Mouse (Mus musculus) granulocyte monocyte progenitor cell, adult 5-6 weeks (primary cell): ENCODE results near the gene Parvg. TPM values are rescaled to one million over a fixed set of nuclear protein-coding genes. Genes with fewer than 3 reads are reported as not detected.

Source experiments
- ATAC-seq: replicated peaks from 2 replicates; pipeline ENCODE4 v1.8.0; 2016; ENCODE audit warnings: mild to moderate bottlenecking, moderate TSS enrichment, inconsistent platforms; ENCODE audit not compliant: poor library complexity, severe bottlenecking
- total RNA-seq, 2 experiments: library from RNA; stranded (forward) in 1 of 2; stranded (reverse) in 1 of 2; fragments of 200-712, 200-1000 nt in 1 of 2; fragments of >200 nt in 1 of 2; fragmentation: Nextera tagmentation in 1 of 2; gene quantifications; 2 replicates each; pipeline ENCODE4 v1.2.3; 2014 to 2017

Parvg gene
- total RNA-seq, 2 experiments from 2014 or later = 154 to 279 TPM

- ATAC-seq = no peak
These were observed 17.1 kb downstream of the Parvg start for GRCm38 (mm10) chr15:84340926-84341325.

- no peak for ATAC-seq
These were observed 24.9 kb downstream of the Parvg start for GRCm38 (mm10) chr15:84348769-84349168.

GRCm38 (mm10) chr15:84349915-84350738, 26.3 kb downstream of the Parvg start:
- peak; percentile 78 for ATAC-seq

- ATAC-seq = peak; percentile 81
These were observed 27.5 kb downstream of the Parvg start for GRCm38 (mm10) chr15:84351342-84351741.

GRCm38 (mm10) chr15:84351915-84352844, 28.4 kb downstream of the Parvg start:
- no peak for ATAC-seq

- ATAC-seq = no peak
These were observed 31.3 kb downstream of the Parvg start for GRCm38 (mm10) chr15:84355081-84355480.

GRCm38 (mm10) chr15:84364746-84365145, 40.9 kb downstream of the Parvg start:
- no peak for ATAC-seq

GRCm38 (mm10) chr15:84365675-84366381, 42.0 kb downstream of the Parvg start:
- no peak for ATAC-seq

- no peak for ATAC-seq
These were observed 42.8 kb downstream of the Parvg start for GRCm38 (mm10) chr15:84366574-84366989.

GRCm38 (mm10) chr15:84367402-84367801, 43.6 kb downstream of the Parvg start:
- ATAC-seq = no peak

GRCm38 (mm10) chr15:84372801-84373200, 49.0 kb downstream of the Parvg start:
- no peak for ATAC-seq

- no peak for ATAC-seq
These were observed 54.9 kb downstream of the Parvg start for GRCm38 (mm10) chr15:84378734-84379133.

GRCm38 (mm10) chr15:84380181-84380580, 56.4 kb downstream of the Parvg start:
- 0 out of 2 replicates have a peak, but pooled peaks have one; percentile 22 for ATAC-seq

- ATAC-seq = no peak
These were observed 60.2 kb downstream of the Parvg start for GRCm38 (mm10) chr15:84384066-84384465.

GRCm38 (mm10) chr15:84385995-84386565, 62.3 kb downstream of the Parvg start:
- no peak for ATAC-seq

- peak; percentile 54 for ATAC-seq
These were observed 64.9 kb downstream of the Parvg start for GRCm38 (mm10) chr15:84388698-84389131.

- no peak for ATAC-seq
These were observed 68.3 kb downstream of the Parvg start for GRCm38 (mm10) chr15:84392131-84392530.
